Mouse (Mus musculus): ENCODE measurements around the gene Ints1. TPM values are rescaled to one million over a fixed set of nuclear protein-coding genes. Genes with fewer than 3 reads are reported as not detected.
A peak's percentile ranks its signal among the peaks of the same experiment; 100 is the strongest.

Ints1 gene
- polyA plus RNA-seq, 1 experiment, result 46.4 TPM

DNA sequence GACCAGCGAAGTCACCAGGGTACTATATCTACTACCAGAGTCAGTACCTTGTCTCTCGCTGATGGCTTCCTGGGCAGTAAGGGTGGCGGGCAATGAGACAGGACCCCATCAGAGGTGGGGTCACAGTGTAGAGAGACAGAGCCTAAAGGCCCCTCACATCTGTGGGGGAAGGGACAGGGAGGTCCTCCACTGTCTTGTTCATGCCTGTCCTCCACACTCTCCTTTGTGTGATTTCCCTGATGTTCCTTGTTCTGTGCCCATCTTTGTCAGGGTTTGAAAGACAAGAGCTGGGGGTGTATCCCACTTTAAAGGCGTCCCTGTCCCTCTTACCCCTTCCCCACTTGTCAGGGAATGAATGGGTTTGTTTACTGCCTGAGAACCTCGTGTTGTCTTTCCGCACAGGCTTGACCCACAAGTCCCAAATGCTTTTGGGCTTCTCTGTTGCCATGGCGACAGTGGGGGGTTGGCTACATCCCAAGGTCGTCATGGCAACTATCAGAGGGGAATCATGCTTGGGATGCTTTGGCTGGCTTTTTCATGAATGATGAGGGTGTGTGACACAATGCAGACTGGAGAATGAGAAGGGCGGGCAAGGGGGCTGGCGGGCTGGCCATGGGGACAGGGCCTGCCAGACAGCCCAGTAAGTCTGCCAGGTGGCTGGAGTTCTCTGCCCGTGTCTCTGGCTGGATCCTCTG lies 22.1 kb upstream of the Ints1 start:
- TF ChIP-seq SRF (IDR thresholded peaks at IDR 0.05; ENCODE audit: control insufficient read depth, insufficient read length, low read depth) (no peak), POLR2AphosphoS2 (IDR thresholded peaks at IDR 0.05; ENCODE audit: insufficient read length, low read depth) (no peak), CEBPB (IDR thresholded peaks at IDR 0.05; ENCODE audit: insufficient read depth, poor library complexity, severe bottlenecking) (no peak), MAX (IDR thresholded peaks at IDR 0.05; ENCODE audit: low read depth) (no peak), TCF3 (IDR thresholded peaks at IDR 0.05; ENCODE audit: insufficient read length, low read depth) (no peak), E2F4 (IDR thresholded peaks at IDR 0.05; ENCODE audit: insufficient read depth) (no peak), MYOG (IDR thresholded peaks at IDR 0.05; ENCODE audit: control insufficient read depth in 1 of 3, insufficient read depth in 1 of 3, insufficient read length in 2 of 3, low read depth in 2 of 3) (no peak), REST (IDR thresholded peaks at IDR 0.05; ENCODE audit: insufficient read depth, insufficient read length) (no peak), TCF12 (IDR thresholded peaks at IDR 0.05; ENCODE audit: insufficient read depth, poor library complexity, severe bottlenecking) (no peak), POLR2A (IDR thresholded peaks at IDR 0.05; ENCODE audit: insufficient read length, low read depth) (no peak), MYOD1 (IDR thresholded peaks at IDR 0.05; ENCODE audit: control insufficient read depth in 1 of 3, insufficient read length in 2 of 3, low read depth in 2 of 3) (no peak), USF1 (IDR thresholded peaks at IDR 0.05; ENCODE audit: low read depth) (no peak)
- Histone ChIP-seq H3K79me2 (ENCODE audit: control insufficient read depth, insufficient read depth) (peaks cover 37% of the 10 kb centered on the region), H3K4me2 (ENCODE audit: low read depth) (peak overlapping the region; percentile 92), H3ac (ENCODE audit: control insufficient read depth, insufficient read length) (no peak overlapping the region), H3K36me3 (ENCODE audit: control insufficient read depth, insufficient read depth) (peaks cover 5% of the 10 kb centered on the region), H3K4me3 (peak overlapping the region; percentile 4), H3K27me3 (ENCODE audit: control insufficient read depth, insufficient read depth, insufficient read length) (no peaks in the 10 kb centered on the region)

GRCm38 (mm10) chr5:139796900-139797299 lies 21.4 kb upstream of the Ints1 start:
- peak overlapping the region; percentile 4 for H3K4me3 ChIP-seq
- TF ChIP-seq MYOG (IDR thresholded peaks at IDR 0.05; ENCODE audit: control insufficient read depth in 1 of 3, insufficient read depth in 1 of 3, insufficient read length in 2 of 3, low read depth in 2 of 3) (peak in 1 of 3 experiments; percentile 27), E2F4 (IDR thresholded peaks at IDR 0.05; ENCODE audit: insufficient read depth) (no peak)
- peak overlapping the region; percentile 92 for H3K4me2 ChIP-seq (ENCODE audit: low read depth)
- peaks cover 5% of the 10 kb centered on the region for H3K36me3 ChIP-seq (ENCODE audit: control insufficient read depth, insufficient read depth)
- no peak overlapping the region for H3ac ChIP-seq (ENCODE audit: control insufficient read depth, insufficient read length)
- no peaks in the 10 kb centered on the region for H3K27me3 ChIP-seq (ENCODE audit: control insufficient read depth, insufficient read depth, insufficient read length)
- H3K79me2 ChIP-seq (ENCODE audit: control insufficient read depth, insufficient read depth), result peaks cover 44% of the 10 kb centered on the region

GRCm38 (mm10) chr5:139796001-139796620 lies 20.6 kb upstream of the Ints1 start:
- H3K27me3 ChIP-seq (ENCODE audit: control insufficient read depth, insufficient read depth, insufficient read length), result no peaks in the 10 kb centered on the region
- H3K79me2 ChIP-seq (ENCODE audit: control insufficient read depth, insufficient read depth), result peaks cover 46% of the 10 kb centered on the region
- peak overlapping the region; percentile 100 for H3K4me2 ChIP-seq (ENCODE audit: low read depth)
- H3K4me3 ChIP-seq, result peak overlapping the region; percentile 83
- TF ChIP-seq MYOD1 (IDR thresholded peaks at IDR 0.05; ENCODE audit: control insufficient read depth in 1 of 3, insufficient read length in 2 of 3, low read depth in 2 of 3), result no peak
- no peak for TF ChIP-seq REST (IDR thresholded peaks at IDR 0.05; ENCODE audit: insufficient read depth, insufficient read length)
- no peak for TF ChIP-seq CEBPB (IDR thresholded peaks at IDR 0.05; ENCODE audit: insufficient read depth, poor library complexity, severe bottlenecking)
- TF ChIP-seq TCF12 (IDR thresholded peaks at IDR 0.05; ENCODE audit: insufficient read depth, poor library complexity, severe bottlenecking), result no peak
- TF ChIP-seq SRF (IDR thresholded peaks at IDR 0.05; ENCODE audit: control insufficient read depth, insufficient read length, low read depth), result no peak
- TF ChIP-seq POLR2A (IDR thresholded peaks at IDR 0.05; ENCODE audit: insufficient read length, low read depth), result no peak
- no peak for TF ChIP-seq USF1 (IDR thresholded peaks at IDR 0.05; ENCODE audit: low read depth)
- no peak for TF ChIP-seq MYOG (IDR thresholded peaks at IDR 0.05; ENCODE audit: control insufficient read depth in 1 of 3, insufficient read depth in 1 of 3, insufficient read length in 2 of 3, low read depth in 2 of 3)
- no peak for TF ChIP-seq E2F4 (IDR thresholded peaks at IDR 0.05; ENCODE audit: insufficient read depth)
- no peak for TF ChIP-seq MAX (IDR thresholded peaks at IDR 0.05; ENCODE audit: low read depth)
- TF ChIP-seq TCF3 (IDR thresholded peaks at IDR 0.05; ENCODE audit: insufficient read length, low read depth), result no peak
- TF ChIP-seq POLR2AphosphoS2 (IDR thresholded peaks at IDR 0.05; ENCODE audit: insufficient read length, low read depth), result no peak
- peaks cover 5% of the 10 kb centered on the region for H3K36me3 ChIP-seq (ENCODE audit: control insufficient read depth, insufficient read depth)
- no peak overlapping the region for H3ac ChIP-seq (ENCODE audit: control insufficient read depth, insufficient read length)

DNA sequence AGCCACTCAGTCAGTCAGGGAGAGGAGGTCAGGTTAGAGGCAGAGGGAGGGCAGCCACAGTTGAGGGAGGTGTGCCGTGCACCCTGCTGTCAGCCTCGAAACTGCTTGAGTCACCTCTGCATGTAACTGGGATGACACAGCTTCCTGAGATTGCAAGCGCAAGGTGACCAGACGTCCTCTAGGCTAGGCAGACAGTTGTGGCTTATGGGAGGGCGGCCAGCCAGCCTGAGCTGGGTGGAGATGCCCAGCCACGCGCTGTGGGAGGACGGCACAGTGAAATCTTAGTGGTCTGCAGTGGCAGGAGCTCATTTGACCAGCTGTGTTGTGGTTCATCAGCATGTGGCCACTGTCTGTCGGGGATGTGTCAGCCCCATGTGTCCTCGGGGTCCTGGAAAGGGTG lies 19.5 kb upstream of the Ints1 start:
- H3K27me3 ChIP-seq (ENCODE audit: control insufficient read depth, insufficient read depth, insufficient read length), result no peaks in the 10 kb centered on the region
- H3K79me2 ChIP-seq (ENCODE audit: control insufficient read depth, insufficient read depth), result peaks cover 46% of the 10 kb centered on the region
- H3K4me3 ChIP-seq, result peak overlapping the region; percentile 83
- TF ChIP-seq MYOG (IDR thresholded peaks at IDR 0.05; ENCODE audit: control insufficient read depth in 1 of 3, insufficient read depth in 1 of 3, insufficient read length in 2 of 3, low read depth in 2 of 3) (peak in 2 of 3 experiments; percentile 75 to 95), TCF3 (IDR thresholded peaks at IDR 0.05; ENCODE audit: insufficient read length, low read depth) (peak; percentile 67), MAX (IDR thresholded peaks at IDR 0.05; ENCODE audit: low read depth) (peak; percentile 57), E2F4 (IDR thresholded peaks at IDR 0.05; ENCODE audit: insufficient read depth) (no peak), USF1 (IDR thresholded peaks at IDR 0.05; ENCODE audit: low read depth) (no peak), TCF12 (IDR thresholded peaks at IDR 0.05; ENCODE audit: insufficient read depth, poor library complexity, severe bottlenecking) (peak; percentile 21), CEBPB (IDR thresholded peaks at IDR 0.05; ENCODE audit: insufficient read depth, poor library complexity, severe bottlenecking) (peak; percentile 10; the same call in 1 of the 2 replicates), MYOD1 (IDR thresholded peaks at IDR 0.05; ENCODE audit: control insufficient read depth in 1 of 3, insufficient read length in 2 of 3, low read depth in 2 of 3) (peak in 2 of 3 experiments; percentile 80 to 91)
- H3K36me3 ChIP-seq (ENCODE audit: control insufficient read depth, insufficient read depth), result peaks cover 5% of the 10 kb centered on the region
- H3K4me2 ChIP-seq (ENCODE audit: low read depth), result peak overlapping the region; percentile 100
- no peak overlapping the region for H3ac ChIP-seq (ENCODE audit: control insufficient read depth, insufficient read length)
